Mouse (Mus musculus): ENCODE measurements around the gene Phf14.

Phf14 gene

GRCm38 (mm10) chr6:12020738-12021137 is 113.1 kb downstream of the Phf14 start:
- DNase-seq (ENCODE audit: low read depth, low spot score), result no peak

GRCm38 (mm10) chr6:12021480-12021879 is 113.9 kb downstream of the Phf14 start:
- DNase-seq (ENCODE audit: low read depth, low spot score), result no peak

- DNase-seq (ENCODE audit: low read depth, low spot score), result no peak
These were observed 115.8 kb downstream of the Phf14 start for GRCm38 (mm10) chr6:12023395-12023794.

- no peak for DNase-seq (ENCODE audit: low read depth, low spot score)
These were observed 119.4 kb downstream of the Phf14 start for GRCm38 (mm10) chr6:12026804-12027537.

DNA sequence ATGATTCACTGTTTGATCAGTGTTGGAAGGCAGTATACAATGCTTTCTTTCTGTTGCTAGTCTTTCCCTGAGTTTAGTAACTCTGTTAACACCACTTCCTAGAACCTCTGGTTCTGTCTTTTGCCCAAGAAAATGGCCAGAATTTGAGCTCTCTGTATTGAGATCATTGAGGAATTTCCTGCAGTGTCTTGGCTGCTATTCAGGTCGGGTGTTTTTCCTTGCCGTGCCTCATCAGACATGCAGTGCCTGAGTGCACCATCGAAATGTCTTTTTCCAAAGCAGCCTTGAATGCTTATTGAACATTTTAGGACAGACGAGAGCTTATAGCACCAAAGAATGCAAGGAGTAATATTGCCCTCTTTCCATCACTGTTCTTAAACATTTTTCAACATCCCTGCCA is 127.0 kb downstream of the Phf14 start:
- no peak for DNase-seq (ENCODE audit: low read depth, low spot score)

DNA sequence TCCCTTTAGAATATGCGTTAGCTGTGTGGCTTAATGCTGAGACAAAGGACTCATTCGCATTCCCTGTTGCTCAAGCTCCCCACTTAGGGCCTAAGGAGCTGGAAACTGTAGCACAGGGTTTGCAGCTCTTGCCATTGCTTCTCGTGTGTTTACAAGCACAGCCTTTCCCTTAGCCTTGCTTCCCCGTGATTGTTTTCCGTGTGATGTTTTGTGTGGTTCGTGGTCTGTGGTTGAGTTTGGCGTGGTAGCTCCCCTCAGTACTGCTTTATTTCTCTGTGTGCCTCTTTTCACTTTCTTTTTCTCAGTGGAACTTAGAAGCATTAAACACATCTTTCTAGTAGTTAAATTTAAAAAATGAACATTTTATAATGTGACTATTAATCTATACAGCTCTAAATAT is 130.7 kb downstream of the Phf14 start:
- DNase-seq (ENCODE audit: low read depth, low spot score), result no peak

DNA sequence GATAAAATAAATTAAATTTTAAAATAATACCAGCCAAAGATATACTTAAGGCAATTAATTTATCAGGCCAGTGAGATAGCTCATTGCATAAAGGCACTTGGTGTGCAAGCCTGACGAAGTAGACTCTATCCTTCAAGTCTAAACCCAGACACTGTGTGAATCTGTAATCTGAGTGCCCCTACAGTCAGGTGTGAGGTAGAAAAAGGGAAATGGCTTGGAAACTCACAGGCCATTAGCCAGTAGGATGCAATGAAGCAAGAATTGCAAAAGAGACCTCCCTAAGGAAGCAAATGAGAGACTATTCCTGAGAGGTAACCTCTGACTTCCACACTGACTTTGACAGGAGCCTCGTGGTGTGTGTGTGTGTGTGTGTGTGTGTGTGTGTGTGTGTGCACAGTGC is 145.3 kb downstream of the Phf14 start:
- DNase-seq (ENCODE audit: low read depth, low spot score), result no peak

DNA sequence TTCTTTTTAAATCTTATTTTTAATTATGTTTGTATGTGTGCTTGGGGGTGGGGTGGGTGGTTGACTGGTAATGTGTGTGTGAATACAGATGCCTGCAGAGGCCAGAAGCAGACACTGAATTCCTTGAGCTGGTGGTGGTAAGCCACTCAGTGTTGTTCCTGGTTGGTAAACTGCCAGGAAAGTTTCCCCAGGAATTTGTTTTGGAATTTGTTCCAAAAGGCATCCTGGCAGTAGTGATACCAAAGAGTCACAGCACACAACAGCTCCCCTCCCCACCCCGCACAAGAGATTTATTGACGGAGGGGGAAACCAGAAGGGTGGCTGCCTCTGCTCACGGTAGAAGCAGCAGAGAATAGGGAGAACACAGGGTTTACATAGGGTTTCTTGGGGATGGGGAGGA is 146.5 kb downstream of the Phf14 start:
- DNase-seq (ENCODE audit: low read depth, low spot score), result no peak

GRCm38 (mm10) chr6:12058717-12059116 is 151.1 kb downstream of the Phf14 start:
- DNase-seq (ENCODE audit: low read depth, low spot score), result no peak

DNA sequence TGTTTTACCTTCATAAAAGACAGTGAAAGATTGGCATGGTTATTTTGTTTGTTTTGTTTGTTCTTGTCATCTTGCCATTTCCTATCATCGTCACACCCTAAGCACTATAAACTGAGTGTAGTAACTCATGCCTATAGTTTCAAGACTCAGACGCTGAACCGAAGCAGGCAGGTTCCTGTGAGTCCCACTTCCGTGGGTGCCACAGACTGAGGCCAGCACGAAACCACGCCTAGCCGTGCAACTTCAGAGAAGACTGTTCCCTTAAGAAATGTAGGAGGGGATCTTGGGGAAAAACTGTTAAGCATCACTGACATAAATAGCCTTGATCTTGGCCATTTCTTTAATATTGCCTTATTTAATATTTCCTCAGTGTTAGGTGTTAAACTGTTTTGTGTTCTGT is 152.4 kb downstream of the Phf14 start:
- DNase-seq (ENCODE audit: low read depth, low spot score), result no peak

DNA sequence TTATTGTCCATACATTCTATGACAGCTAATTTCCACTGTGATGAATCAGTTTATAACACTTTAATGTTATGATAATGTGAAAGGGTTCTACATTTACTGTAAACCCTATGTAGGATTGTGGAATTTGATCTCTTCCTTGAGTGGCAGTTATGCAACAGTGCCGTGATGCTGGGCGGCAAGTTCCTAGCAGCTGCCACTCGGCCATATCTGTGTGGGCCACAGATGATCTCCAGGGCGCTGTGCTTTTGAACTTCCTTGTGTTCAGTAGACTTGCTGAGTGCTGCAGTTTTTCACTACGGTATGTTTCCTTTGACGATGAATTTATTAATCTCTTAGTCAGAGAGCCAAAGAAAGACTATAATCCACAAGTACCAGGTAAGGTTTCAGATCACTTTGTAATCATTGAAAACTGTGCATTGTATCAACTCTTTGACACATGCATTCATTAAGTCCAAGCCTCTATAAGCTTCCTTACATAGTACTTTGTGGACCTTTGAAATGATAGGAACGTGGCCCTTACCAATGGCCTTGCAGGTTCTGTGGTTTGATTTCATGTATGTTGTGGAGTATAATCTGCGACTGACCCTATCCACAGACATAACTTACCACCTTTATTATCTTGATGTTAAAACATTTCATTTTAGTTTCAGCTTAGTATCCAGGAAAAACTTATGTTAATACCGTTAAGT is 153.0 kb downstream of the Phf14 start:
- DNase-seq (ENCODE audit: low read depth, low spot score), result no peak

- DNase-seq (ENCODE audit: low read depth, low spot score), result no peak
These were observed 160.3 kb downstream of the Phf14 start for GRCm38 (mm10) chr6:12067956-12068355.

DNA sequence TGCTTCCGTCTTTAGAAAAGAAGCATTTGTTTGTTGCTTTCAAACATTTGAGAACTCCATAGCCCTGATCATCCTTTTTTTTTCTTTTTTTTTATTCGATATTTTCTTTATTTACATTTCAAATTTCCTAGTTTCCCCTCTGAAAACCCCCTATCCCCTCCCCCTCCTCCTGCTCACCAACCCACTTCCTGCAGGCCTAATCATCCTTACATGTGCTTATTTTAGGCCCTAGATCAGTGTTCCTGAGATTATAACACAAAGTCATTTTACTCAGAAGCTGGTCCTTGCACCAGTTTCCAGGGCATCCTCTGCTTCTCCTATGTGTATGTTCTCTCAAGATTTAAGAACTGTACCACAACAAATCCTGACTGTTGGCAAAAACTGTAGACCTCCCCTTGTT is 161.7 kb downstream of the Phf14 start:
- no peak for DNase-seq (ENCODE audit: low read depth, low spot score)

- no peak for DNase-seq (ENCODE audit: low read depth, low spot score)
These were observed 167.0 kb downstream of the Phf14 start for GRCm38 (mm10) chr6:12074599-12074998.

GRCm38 (mm10) chr6:12077338-12077737 is 169.7 kb downstream of the Phf14 start:
- no peak for DNase-seq (ENCODE audit: low read depth, low spot score)

- DNase-seq (ENCODE audit: low read depth, low spot score), result no peak
These were observed 170.4 kb downstream of the Phf14 start for GRCm38 (mm10) chr6:12077880-12078618.

- DNase-seq (ENCODE audit: low read depth, low spot score), result no peak
These were observed 171.7 kb downstream of the Phf14 start for GRCm38 (mm10) chr6:12079260-12079659.

DNA sequence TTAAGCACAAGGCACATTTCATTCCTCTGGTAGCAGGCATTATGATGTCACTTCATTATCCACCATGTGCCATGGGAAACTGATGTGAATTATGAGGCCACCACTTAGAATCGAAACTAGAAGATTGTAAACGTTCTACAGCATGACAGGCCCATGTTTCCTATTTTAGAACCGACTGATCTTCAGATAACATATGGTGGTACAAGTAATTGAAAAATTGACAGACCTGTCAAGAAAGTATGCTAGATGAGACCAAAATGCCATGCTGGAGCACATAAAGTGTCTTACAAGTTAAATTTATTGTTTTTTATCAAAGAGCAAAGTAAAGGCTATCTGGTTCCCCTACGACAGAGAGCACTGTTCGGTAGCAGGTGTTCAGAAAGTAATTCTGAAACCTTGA is 172.8 kb downstream of the Phf14 start:
- no peak for DNase-seq (ENCODE audit: low read depth, low spot score)

DNA sequence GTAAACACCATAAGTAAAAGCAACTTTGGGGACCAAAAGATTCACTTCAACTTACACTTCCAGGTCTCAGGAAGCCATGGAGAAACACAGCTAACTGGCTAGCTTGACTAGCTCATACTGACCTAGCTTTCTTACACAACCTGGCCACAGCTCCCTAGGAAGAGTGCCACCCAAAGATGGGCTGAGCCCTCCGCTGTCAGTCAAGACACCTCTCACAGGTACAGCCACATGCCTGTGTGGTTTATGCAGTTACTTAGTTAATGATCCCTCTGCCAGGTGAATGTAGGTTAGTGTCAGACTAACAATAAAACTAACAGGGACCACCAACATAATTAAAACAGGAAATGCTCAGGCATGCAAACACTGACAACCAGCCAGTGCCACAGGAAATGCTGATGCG is 174.1 kb downstream of the Phf14 start:
- DNase-seq (ENCODE audit: low read depth, low spot score), result no peak

DNA sequence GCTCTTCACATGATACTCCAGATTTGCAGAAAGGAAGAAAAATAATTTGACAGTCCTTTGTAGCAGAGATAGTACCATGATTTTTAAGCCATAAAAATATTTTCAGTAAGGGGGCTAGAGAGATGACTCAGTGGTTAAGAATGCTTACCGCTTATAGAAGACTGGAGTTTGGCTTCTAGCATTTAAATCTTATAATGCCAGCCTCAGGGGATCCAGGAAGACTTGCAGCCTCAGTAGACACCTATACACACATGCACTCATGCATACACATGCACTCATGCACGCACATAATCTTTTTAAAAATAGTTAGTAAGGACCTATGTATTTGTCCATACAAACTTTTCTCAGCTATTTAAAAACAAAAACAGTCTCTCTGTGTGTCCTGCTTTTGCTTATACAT is 174.5 kb downstream of the Phf14 start:
- no peak for DNase-seq (ENCODE audit: low read depth, low spot score)

DNA sequence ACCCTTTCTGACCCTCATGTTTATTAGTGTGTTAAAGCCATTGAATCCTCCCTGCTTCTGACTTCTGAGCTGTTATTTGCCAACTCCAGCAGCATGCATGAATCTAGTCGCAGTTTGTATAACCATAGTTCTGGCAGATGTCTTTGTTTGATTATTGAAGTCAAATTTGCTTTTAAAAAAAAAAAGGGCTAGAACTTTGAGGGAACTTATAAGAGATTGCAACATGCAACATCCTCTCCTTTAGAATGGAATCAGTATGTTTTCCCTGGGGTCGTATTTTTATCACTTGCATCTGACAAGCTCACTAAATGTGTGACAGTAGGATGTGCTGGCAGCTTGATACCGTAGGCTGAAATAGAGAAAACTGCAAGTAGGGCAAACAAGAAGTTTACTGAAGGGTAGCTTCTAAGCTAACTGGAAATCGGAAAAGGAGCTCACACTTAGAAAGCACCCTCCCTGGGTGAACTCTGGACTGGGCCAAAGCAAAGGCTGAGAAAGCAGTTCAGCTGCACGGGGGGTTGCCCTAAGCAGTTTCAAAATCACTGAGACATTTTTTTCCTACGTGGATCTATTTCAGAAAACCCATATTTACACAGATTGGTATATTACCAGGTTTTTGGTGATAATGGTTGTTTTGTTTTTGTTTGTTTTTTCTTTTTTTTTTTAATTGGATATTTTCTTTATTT is 175.1 kb downstream of the Phf14 start:
- no peak for DNase-seq (ENCODE audit: low read depth, low spot score)

DNA sequence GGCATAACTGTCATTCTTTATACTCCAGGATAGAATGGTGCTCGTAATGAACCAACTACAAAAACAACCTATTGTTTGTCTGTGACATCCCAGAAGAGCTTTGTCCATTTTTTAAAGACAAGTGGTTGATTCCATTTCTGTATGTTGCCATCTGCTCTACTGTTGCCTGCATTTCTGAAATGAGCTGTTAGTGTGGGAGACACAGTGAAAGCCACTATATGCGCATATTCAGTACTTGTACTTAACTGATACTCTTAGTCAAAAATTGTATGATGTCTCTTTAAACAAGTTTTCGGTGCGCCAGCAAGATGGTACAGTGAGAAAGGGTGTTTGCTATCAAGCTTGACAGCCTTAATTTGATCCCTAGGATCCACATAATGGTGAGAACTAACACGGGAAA is 177.1 kb downstream of the Phf14 start:
- DNase-seq (ENCODE audit: low read depth, low spot score), result no peak

Measured in c-Kit-negative CD71-positive TER-119-positive erythroid progenitor cells, embryonic 14.5 days (primary cell).